Mouse (Mus musculus): ENCODE data around the gene Hoxd13. TPM values are rescaled to one million over a fixed set of nuclear protein-coding genes. Genes with fewer than 3 reads are reported as not detected.

Hoxd13 gene
- polyA plus RNA-seq, 1 experiment from 2014 or later = not detected

DNA sequence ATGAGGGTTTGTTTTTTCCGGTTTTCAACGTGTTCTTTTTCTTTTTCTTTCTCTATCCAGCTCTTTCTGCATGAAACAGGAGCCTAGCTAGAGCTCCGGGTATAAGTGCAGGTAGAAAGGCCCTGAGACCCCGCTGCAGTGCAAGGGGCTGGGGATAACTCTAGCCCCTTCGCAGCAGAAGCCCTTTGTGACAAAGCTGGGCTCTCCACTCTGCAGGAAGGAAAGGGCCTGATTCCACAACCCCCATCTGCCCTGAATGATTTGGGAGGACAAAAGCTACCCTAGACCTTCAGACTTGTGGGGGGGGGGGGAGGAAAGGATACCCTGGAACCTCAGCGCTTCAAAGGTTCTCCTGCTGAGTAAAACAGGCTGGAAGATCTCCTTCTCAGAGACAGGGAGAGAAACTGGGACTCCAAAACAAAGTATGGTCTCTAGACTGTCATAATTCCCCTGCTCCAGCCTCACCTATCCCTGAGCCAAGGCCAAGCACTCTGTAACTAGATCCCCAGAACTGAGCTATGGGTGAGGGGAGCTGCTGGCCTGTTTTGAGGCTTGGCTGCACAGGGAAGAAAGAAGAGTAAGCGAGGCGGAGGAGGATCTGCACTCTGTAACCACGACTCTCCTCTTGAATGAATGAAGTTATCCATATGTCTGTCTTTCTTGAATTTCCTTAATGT is 8.4 kb downstream of the Hoxd13 start:
- WGBS = 3% methylated on average over 9 of the region's 9 CpGs
- Histone ChIP-seq H3K4me1 (peaks cover 19% of the 10 kb centered on the region), H3K27ac (no peak overlapping the region), H3K9me3 (no peaks in the 10 kb centered on the region), H3K36me3 (replicated peaks) (no peaks in the 10 kb centered on the region), H3K4me3 (no peak overlapping the region), H3K27me3 (ENCODE audit: poor library complexity, severe bottlenecking) (peaks cover 100% of the 10 kb centered on the region)
- no peak for DNase-seq (ENCODE audit: extremely low spot score, low spot score)

- DNase-seq (ENCODE audit: extremely low spot score, low spot score) = no peak
- 10% methylated on average over 2 of the region's 2 CpGs for WGBS
- Histone ChIP-seq H3K27me3 (ENCODE audit: poor library complexity, severe bottlenecking) (peaks cover 100% of the 10 kb centered on the region), H3K4me1 (peaks cover 24% of the 10 kb centered on the region), H3K9me3 (no peaks in the 10 kb centered on the region), H3K36me3 (replicated peaks) (no peaks in the 10 kb centered on the region), H3K27ac (no peak overlapping the region), H3K4me3 (no peak overlapping the region)
Measured at GRCm38 (mm10) chr2:74677106-74677505, 9.0 kb downstream of the Hoxd13 start.

DNA sequence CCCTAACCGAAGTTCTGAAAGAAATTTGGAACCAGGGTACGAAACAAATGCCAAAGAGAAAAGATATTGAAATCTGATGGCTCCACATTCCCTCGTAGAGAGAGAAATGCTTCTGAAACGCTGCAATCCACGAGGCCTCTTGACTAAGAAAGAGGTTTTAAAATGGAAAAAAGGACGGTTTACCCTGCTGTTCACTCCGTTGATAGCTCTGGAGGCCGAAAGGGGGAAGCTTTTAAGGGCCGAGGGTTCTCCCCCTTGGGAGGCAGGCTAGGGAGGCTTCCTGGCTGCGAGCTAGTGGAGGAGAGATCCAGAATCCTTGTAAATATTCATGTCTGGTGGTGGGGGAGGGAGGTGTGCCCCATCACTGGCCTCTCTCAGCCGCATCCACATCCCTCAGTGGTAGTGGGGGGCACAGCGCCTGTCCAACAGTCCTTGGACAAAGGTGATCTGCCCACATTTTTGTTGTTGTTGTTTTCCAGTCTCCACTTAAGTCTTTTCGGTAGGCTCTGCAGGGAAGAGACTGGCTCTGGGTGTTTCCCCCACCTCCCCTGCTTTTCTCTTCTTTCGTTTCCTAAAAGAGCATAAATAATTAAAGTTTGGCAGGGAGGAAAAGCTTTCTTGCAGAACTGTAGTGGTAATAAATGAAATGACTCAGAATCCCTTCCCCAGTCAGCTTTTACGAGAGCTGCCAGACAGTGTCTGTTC is 10.9 kb downstream of the Hoxd13 start, which contains the start of gene Hoxd11:
Gene Hoxd11, plus strand, starts transcription at position 667 of the 705 bp plus-strand sequence.
- H3K4me1 ChIP-seq = peaks cover 21% of the 10 kb centered on the region
- 2% methylated on average over 15 of the region's 15 CpGs for WGBS
- no peaks in the 10 kb centered on the region for H3K9me3 ChIP-seq
- H3K27me3 ChIP-seq (ENCODE audit: poor library complexity, severe bottlenecking) = peaks cover 100% of the 10 kb centered on the region
- no peak for DNase-seq (ENCODE audit: extremely low spot score, low spot score)
- no peak within 1 kb of the TSS for H3K27ac ChIP-seq
- no peaks in the 10 kb centered on the region for H3K36me3 ChIP-seq (replicated peaks)
- H3K4me3 ChIP-seq = no peak within 1 kb of the TSS

DNA sequence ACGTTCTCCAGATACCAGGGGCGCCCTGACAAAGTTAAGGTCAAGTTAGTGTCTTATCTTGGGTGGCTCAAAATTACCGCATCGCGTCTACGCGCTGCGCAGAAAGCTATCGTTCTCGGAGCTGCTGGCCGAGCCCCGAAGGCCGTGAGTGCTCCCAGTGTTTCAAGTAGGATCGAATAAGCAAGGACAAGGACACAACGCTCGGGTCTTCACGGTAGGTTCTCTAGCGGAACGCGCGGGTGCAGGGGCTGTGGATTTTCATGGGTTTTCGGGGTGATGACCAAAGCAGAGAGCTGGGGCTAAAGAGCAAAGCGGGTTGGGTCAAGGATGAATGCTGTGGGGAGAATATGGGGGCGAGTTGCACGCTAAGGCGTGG is 11.5 kb downstream of the Hoxd13 start:
- no peak for DNase-seq (ENCODE audit: extremely low spot score, low spot score)
- 1% methylated on average over 26 of the region's 26 CpGs for WGBS
- H3K4me1 ChIP-seq = peaks cover 21% of the 10 kb centered on the region

GRCm38 (mm10) chr2:74679980-74680379 is 11.9 kb downstream of the Hoxd13 start:
- DNase-seq (ENCODE audit: extremely low spot score, low spot score) = no peak
- no peaks in the 10 kb centered on the region for H3K36me3 ChIP-seq (replicated peaks)
- H3K9me3 ChIP-seq = no peaks in the 10 kb centered on the region
- 1% methylated on average over 23 of the region's 23 CpGs for WGBS
- no peak overlapping the region for H3K4me3 ChIP-seq
- H3K27ac ChIP-seq = no peak overlapping the region
- H3K27me3 ChIP-seq (ENCODE audit: poor library complexity, severe bottlenecking) = peaks cover 100% of the 10 kb centered on the region
- H3K4me1 ChIP-seq = peaks cover 21% of the 10 kb centered on the region

More for the DNA sequence above, 11.5 kb downstream of the Hoxd13 start:
- peaks cover 100% of the 10 kb centered on the region for H3K27me3 ChIP-seq (ENCODE audit: poor library complexity, severe bottlenecking)
- no peaks in the 10 kb centered on the region for H3K9me3 ChIP-seq
- no peak overlapping the region for H3K4me3 ChIP-seq
- no peak overlapping the region for H3K27ac ChIP-seq
- no peaks in the 10 kb centered on the region for H3K36me3 ChIP-seq (replicated peaks)

DNA sequence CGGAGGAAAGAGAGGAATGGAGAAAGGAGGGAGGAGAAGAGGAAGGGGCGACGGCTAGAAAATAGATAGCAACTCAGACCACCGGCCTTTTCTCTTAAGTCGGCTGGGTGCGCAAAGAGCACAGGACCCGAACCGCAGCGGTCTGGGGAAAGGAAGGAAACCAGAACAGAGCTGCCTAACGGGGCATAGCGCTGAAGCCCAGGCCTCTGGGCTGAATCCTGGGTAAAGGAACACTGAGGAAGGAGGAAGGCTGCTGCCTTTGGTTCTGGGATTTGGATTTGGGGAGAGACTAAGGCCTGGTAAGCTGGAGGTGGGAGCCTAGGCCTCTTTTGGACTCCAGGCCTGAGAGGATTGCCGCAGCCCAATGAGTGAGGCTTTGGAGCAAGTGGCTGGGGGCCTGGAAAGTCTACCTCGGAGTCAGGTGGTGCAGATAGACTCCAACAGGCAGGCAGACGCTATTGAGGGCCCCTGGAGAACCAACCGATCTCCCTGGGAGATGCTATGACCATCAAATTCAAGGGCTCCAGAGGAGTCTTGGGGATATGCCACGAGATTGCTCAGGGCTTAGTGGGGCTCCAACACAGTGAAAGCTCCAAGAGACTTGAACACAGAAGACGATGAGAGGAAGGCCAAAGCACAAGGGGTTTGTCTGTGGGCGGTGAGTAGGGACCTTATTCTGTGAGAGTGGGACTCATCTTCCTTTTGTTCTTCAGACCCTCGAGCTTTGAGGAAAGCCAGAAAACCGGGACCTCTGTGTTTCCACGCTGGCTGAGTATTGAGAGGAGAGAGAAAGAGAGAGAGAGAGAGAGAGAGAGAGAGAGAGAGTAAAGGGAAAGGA is 12.7 kb downstream of the Hoxd13 start:
- WGBS = 1% methylated on average over 21 of the region's 21 CpGs
- peaks cover 100% of the 10 kb centered on the region for H3K27me3 ChIP-seq (ENCODE audit: poor library complexity, severe bottlenecking)

GRCm38 (mm10) chr2:74681594-74682531 is 13.8 kb downstream of the Hoxd13 start:
- WGBS = under 1% methylated on average over 75 of the region's 78 CpGs
- peak overlapping the region; percentile 27; the same call in 1 of the 2 replicates for H3K4me3 ChIP-seq
- H3K27me3 ChIP-seq (ENCODE audit: poor library complexity, severe bottlenecking) = peaks cover 100% of the 10 kb centered on the region
- H3K36me3 ChIP-seq (replicated peaks) = no peaks in the 10 kb centered on the region
- no peak for DNase-seq (ENCODE audit: extremely low spot score, low spot score)
- H3K9me3 ChIP-seq = no peaks in the 10 kb centered on the region
- H3K4me1 ChIP-seq = peaks cover 15% of the 10 kb centered on the region
- H3K27ac ChIP-seq = no peak overlapping the region

More for the DNA sequence above, 12.7 kb downstream of the Hoxd13 start:
- Histone ChIP-seq H3K4me1 (peaks cover 15% of the 10 kb centered on the region), H3K36me3 (replicated peaks) (no peaks in the 10 kb centered on the region), H3K9me3 (no peaks in the 10 kb centered on the region), H3K4me3 (no peak overlapping the region), H3K27ac (no peak overlapping the region)
- no peak for DNase-seq (ENCODE audit: extremely low spot score, low spot score)

- Histone ChIP-seq H3K36me3 (replicated peaks) (no peaks in the 10 kb centered on the region), H3K9me3 (no peaks in the 10 kb centered on the region), H3K4me3 (peak overlapping the region; percentile 16; the same call in 1 of the 2 replicates), H3K27ac (no peak overlapping the region), H3K4me1 (peaks cover 15% of the 10 kb centered on the region), H3K27me3 (ENCODE audit: poor library complexity, severe bottlenecking) (peaks cover 100% of the 10 kb centered on the region)
- DNase-seq (ENCODE audit: extremely low spot score, low spot score) = no peak
- under 1% methylated on average over 48 of the region's 51 CpGs for WGBS
Measured at GRCm38 (mm10) chr2:74682796-74683195, 14.7 kb downstream of the Hoxd13 start.

GRCm38 (mm10) chr2:74683471-74683951 is 15.4 kb downstream of the Hoxd13 start:
- no peak for DNase-seq (ENCODE audit: extremely low spot score, low spot score)
- H3K4me1 ChIP-seq = peaks cover 15% of the 10 kb centered on the region
- peaks cover 100% of the 10 kb centered on the region for H3K27me3 ChIP-seq (ENCODE audit: poor library complexity, severe bottlenecking)
- H3K4me3 ChIP-seq = no peak overlapping the region
- H3K36me3 ChIP-seq (replicated peaks) = no peaks in the 10 kb centered on the region
- no peak overlapping the region for H3K27ac ChIP-seq
- H3K9me3 ChIP-seq = no peaks in the 10 kb centered on the region
- WGBS = under 1% methylated on average over 18 of the region's 18 CpGs

DNA sequence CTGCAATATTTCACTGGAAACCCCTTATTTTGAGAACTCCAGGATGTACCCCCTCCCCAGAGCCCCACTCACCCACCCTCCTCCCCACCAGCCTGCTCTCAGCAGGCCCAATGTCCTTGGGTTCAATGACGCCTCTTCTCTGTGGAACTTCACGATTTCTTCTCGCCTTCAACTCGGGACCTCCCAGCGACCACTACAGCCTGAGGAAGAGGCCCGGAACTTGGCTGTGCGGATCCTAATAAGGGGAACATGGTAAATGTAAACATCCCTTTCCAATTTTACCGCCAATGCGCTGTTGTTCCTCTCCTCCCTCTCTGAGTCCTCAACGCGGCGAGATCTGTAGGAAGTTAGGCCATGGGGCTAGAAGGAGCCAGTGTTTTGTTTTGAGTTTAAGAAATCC is 16.0 kb downstream of the Hoxd13 start:
- Histone ChIP-seq H3K27ac (no peak overlapping the region), H3K9me3 (no peaks in the 10 kb centered on the region), H3K4me3 (no peak overlapping the region), H3K27me3 (ENCODE audit: poor library complexity, severe bottlenecking) (peaks cover 100% of the 10 kb centered on the region), H3K4me1 (peaks cover 15% of the 10 kb centered on the region), H3K36me3 (replicated peaks) (no peaks in the 10 kb centered on the region)
- DNase-seq (ENCODE audit: extremely low spot score, low spot score) = no peak
- 1% methylated on average over 12 of the region's 12 CpGs for WGBS

DNA sequence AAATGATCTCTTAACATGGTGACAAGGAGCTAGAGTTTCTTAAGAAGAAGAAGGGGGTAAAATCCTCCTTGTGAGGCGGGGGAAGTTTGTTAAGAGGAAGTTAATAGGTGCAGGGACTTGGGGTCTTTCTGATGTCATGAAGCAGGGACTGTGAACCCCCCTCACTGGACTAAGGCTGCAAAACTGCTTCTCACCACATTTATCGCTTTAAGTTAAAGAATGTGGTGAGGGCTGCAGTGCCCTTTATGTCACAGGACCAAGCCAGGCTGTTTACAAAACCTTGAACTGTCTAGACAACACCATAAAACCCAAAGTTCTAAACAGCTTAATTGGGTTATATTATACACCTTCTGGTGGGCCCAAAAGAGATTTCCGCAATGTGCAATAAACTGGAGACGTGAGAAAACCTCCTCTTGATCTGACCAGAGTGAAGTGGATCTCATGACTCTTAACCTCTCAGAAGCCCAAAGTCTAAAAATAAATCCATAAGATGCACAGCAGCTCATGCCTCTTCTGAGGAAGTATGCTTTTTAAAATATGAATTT is 17.0 kb downstream of the Hoxd13 start:
- H3K4me3 ChIP-seq = no peak overlapping the region
- peaks cover 15% of the 10 kb centered on the region for H3K4me1 ChIP-seq
- no peaks in the 10 kb centered on the region for H3K36me3 ChIP-seq (replicated peaks)
- peaks cover 100% of the 10 kb centered on the region for H3K27me3 ChIP-seq (ENCODE audit: poor library complexity, severe bottlenecking)
- WGBS = 10% methylated on average over 4 of the region's 4 CpGs
- DNase-seq (ENCODE audit: extremely low spot score, low spot score) = no peak
- no peak overlapping the region for H3K27ac ChIP-seq
- no peaks in the 10 kb centered on the region for H3K9me3 ChIP-seq

Data from forebrain, embryonic 10.5 days (tissue).